Mouse (Mus musculus): ENCODE measurements around the gene Akirin1. TPM values are rescaled to one million over a fixed set of nuclear protein-coding genes. Genes with fewer than 3 reads are reported as not detected.

The Akirin1 gene
- total and polyA plus RNA-seq, 3 experiments: 27.9 to 52.1 (median 35.6) TPM

DNA sequence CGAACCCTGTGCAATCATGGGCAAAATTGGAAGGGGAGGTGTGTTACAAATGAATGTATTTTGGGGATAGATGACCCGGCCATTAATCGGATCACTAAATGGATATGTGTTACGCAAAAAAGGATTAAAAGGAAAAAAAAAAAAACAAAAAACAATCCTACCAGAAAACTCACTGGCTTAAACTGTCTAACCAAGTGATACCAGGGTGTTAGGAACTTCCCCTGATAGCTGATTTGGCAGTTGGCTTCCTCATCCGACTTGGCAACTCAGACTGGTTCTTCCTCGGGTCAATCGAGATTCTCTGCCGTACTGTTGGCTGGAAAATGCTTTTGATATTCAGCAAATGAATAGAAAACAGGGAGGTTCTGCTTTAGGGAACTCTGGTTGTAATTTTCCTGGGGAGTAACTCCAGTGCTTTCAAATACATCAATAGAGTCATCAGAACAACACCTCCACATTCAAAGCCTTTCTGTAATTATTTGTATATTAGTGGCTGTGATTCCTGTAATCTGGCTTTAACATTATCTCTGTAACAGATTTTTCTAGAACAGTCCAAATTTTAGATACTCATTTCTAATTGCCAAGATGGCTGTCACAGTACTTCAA lies 665 bp upstream of the Akirin1 start:
- no peak overlapping the region for H3K27ac ChIP-seq (ENCODE audit: insufficient read depth, low read depth)
- H3K79me2 ChIP-seq (replicated peaks; ENCODE audit: control insufficient read depth, extremely low read depth, insufficient read depth, poor library complexity, severe bottlenecking): peaks cover 40% of the 10 kb centered on the region
- peaks cover 0 to 10% of the 10 kb centered on the region in 2 experiments for H3K36me3 ChIP-seq (replicated peaks in 1 of 2; ENCODE audit: control insufficient read depth in 1 of 2, insufficient read depth in 1 of 2, low read length in 1 of 2)
- H3K27me3 ChIP-seq (replicated peaks): peaks cover 2% of the 10 kb centered on the region
- TF ChIP-seq ZNF384 (IDR thresholded peaks at IDR 0.05; ENCODE audit: low read depth, low read length) (no peak), TBP (conservative IDR thresholded peaks at IDR 0.05; ENCODE audit: low read depth, low read length) (0 out of 2 replicates have a peak, but pooled peaks have one; percentile 7), TCF12 (IDR thresholded peaks at IDR 0.05; ENCODE audit: low read depth, low read length) (no peak), CHD1 (IDR thresholded peaks at IDR 0.05; ENCODE audit: low read depth, low read length) (no peak), MAFK (IDR thresholded peaks at IDR 0.05; ENCODE audit: insufficient replicate concordance, low read length) (no peak), RCOR1 (conservative IDR thresholded peaks at IDR 0.05; ENCODE audit: low read depth, low read length) (no peak), ZMIZ1 (IDR thresholded peaks at IDR 0.05; ENCODE audit: low read depth, low read length) (no peak), ELF1 (IDR thresholded peaks at IDR 0.05; ENCODE audit: low read depth, low read length) (no peak)
- in situ Hi-C loops (cut with MboI; ENCODE audit: low pct_ligation_motif_present, low pct_unique_long_range_greater_than_20kb, low sequenced_read_pairs) (no loop called here), dilution Hi-C loops (cut with MboI; ENCODE audit: extremely low pct_ligation_motif_present, extremely low pct_unique_long_range_greater_than_20kb, low sequenced_read_pairs) (no loop called here)
- peak overlapping the region; percentile 71 for H3K9ac ChIP-seq (ENCODE audit: insufficient read depth, low read depth)
- H3K4me1 ChIP-seq (ENCODE audit: control insufficient read depth in 1 of 2, insufficient read depth in 2 of 2): peaks cover 10 to 36% of the 10 kb centered on the region in 2 experiments
- peak; percentile 41 for DNase-seq (ENCODE audit: extremely low read depth)
- peak overlapping the region; percentile 57 to 93 (median 58) for H3K4me3 ChIP-seq (replicated peaks in 1 of 3; ENCODE audit: low read depth in 2 of 3, low read length in 2 of 3, poor library complexity in 1 of 3)
- H3K4me2 ChIP-seq (ENCODE audit: insufficient read depth, low read depth, poor library complexity, severe bottlenecking): peak overlapping the region; percentile 92
- no peaks in the 10 kb centered on the region for H3K9me3 ChIP-seq (replicated peaks; ENCODE audit: low read length)

DNA sequence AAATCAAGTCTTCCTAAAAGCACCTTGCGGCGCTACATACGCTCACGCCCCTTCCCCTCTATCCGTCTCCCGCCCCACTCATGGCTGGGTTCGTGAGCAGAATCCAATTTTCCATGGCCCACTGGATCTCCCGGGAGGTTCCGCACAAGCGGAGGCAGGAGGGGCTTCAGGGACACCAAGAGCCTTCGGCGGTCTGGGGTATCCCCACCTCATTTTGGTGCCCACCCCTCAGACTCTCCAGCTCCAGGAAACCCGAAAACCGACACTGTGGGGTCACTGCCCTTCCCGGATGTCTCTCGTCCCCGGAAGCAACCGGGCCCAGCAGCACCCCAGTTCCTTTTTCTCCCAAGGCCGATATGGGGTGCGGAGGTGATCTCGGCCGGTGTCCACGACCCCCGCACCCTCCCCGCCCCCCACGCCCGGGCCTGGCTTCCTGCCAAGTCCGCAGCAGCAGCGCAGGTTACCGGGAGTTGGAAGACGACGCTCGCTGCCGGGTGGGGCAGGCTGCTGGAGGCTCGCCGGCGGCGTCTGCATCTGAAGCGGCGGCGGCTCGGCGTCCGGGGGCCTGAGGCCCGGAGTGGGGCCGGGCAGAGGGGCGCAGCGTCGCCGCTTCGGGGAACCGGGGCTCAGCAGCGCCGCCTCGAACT lies 538 bp downstream of the Akirin1 start:
- dilution Hi-C loops (cut with MboI; ENCODE audit: extremely low pct_ligation_motif_present, extremely low pct_unique_long_range_greater_than_20kb, low sequenced_read_pairs) (no loop called here), in situ Hi-C loops (cut with MboI; ENCODE audit: low pct_ligation_motif_present, low pct_unique_long_range_greater_than_20kb, low sequenced_read_pairs) (no loop called here)
- Histone ChIP-seq H3K36me3 (replicated peaks in 1 of 2; ENCODE audit: control insufficient read depth in 1 of 2, insufficient read depth in 1 of 2, low read length in 1 of 2) (peaks cover 0 to 14% of the 10 kb centered on the region in 2 experiments), H3K4me3 (replicated peaks in 1 of 3; ENCODE audit: low read depth in 2 of 3, low read length in 2 of 3, poor library complexity in 1 of 3) (peak overlapping the region; percentile 90 to 97 (median 93)), H3K4me2 (ENCODE audit: insufficient read depth, low read depth, poor library complexity, severe bottlenecking) (peak overlapping the region; percentile 93), H3K79me2 (replicated peaks; ENCODE audit: control insufficient read depth, extremely low read depth, insufficient read depth, poor library complexity, severe bottlenecking) (peaks cover 52% of the 10 kb centered on the region), H3K9ac (ENCODE audit: insufficient read depth, low read depth) (peak overlapping the region; percentile 97), H3K4me1 (ENCODE audit: control insufficient read depth in 1 of 2, insufficient read depth in 2 of 2) (peaks cover 12 to 41% of the 10 kb centered on the region in 2 experiments), H3K27ac (ENCODE audit: insufficient read depth, low read depth) (peak overlapping the region; percentile 44; the same call in 1 of the 2 replicates), H3K27me3 (replicated peaks) (peaks cover 2% of the 10 kb centered on the region), H3K9me3 (replicated peaks; ENCODE audit: low read length) (no peaks in the 10 kb centered on the region)
- no peak for DNase-seq (ENCODE audit: extremely low read depth)
- no peak for TF ChIP-seq MAX (IDR thresholded peaks at IDR 0.05; ENCODE audit: low read length)
- no peak for TF ChIP-seq USF2 (conservative IDR thresholded peaks at IDR 0.05; ENCODE audit: low read depth, low read length)
- no peak for TF ChIP-seq NRF1 (IDR thresholded peaks at IDR 0.05; ENCODE audit: low read depth, low read length)
- no peak for TF ChIP-seq GABPA (IDR thresholded peaks at IDR 0.05; ENCODE audit: insufficient replicate concordance, low read depth, low read length)
- TF ChIP-seq CHD2 (IDR thresholded peaks at IDR 0.05; ENCODE audit: low read length): no peak
- no peak for TF ChIP-seq ELF1 (IDR thresholded peaks at IDR 0.05; ENCODE audit: low read depth, low read length)
- TF ChIP-seq SIN3A (IDR thresholded peaks at IDR 0.05; ENCODE audit: low read length): no peak
- no peak for TF ChIP-seq BHLHE40 (IDR thresholded peaks at IDR 0.05; ENCODE audit: low read depth, low read length)

All from CH12.LX (cell line).